Mouse (Mus musculus): Measurements from ENCODE around the gene Ush2a. TPM values are rescaled to one million over a fixed set of nuclear protein-coding genes. Genes with fewer than 3 reads are reported as not detected.

The Ush2a gene
- polyA plus RNA-seq (2012; rRNA removed): 0.19 and 0.28 TPM in 2 replicates

GRCm38 (mm10) chr1:188261903-188262682 lies at the start of gene Ush2a:
TSS of gene Ush2a (plus strand) at chr1:188262023.
- TF ChIP-seq CTCF (IDR thresholded peaks at IDR 0.05; ENCODE audit: extremely low read depth, insufficient read depth, low read length): no peak
- TF ChIP-seq POLR2A (IDR thresholded peaks at IDR 0.05; ENCODE audit: extremely low read depth, insufficient read depth, low read length): no peak
- Histone ChIP-seq H3K4me1 (ENCODE audit: control insufficient read depth, insufficient read depth, low read length) (no peaks in the 10 kb centered on the region), H3K27ac (ENCODE audit: insufficient read depth, low read length) (no peak within 1 kb of the TSS), H3K4me3 (ENCODE audit: insufficient read depth, low read length) (no peak within 1 kb of the TSS)

GRCm38 (mm10) chr1:188214885-188215611 lies 46.8 kb upstream of the Ush2a start:
- Histone ChIP-seq H3K27ac (ENCODE audit: insufficient read depth, low read length) (no peak overlapping the region), H3K4me3 (ENCODE audit: insufficient read depth, low read length) (no peak overlapping the region), H3K4me1 (ENCODE audit: control insufficient read depth, insufficient read depth, low read length) (no peaks in the 10 kb centered on the region)
- TF ChIP-seq POLR2A (IDR thresholded peaks at IDR 0.05; ENCODE audit: extremely low read depth, insufficient read depth, low read length) (no peak), CTCF (IDR thresholded peaks at IDR 0.05; ENCODE audit: extremely low read depth, insufficient read depth, low read length) (no peak)

- TF ChIP-seq POLR2A (IDR thresholded peaks at IDR 0.05; ENCODE audit: extremely low read depth, insufficient read depth, low read length) (no peak), CTCF (IDR thresholded peaks at IDR 0.05; ENCODE audit: extremely low read depth, insufficient read depth, low read length) (no peak)
- Histone ChIP-seq H3K27ac (ENCODE audit: insufficient read depth, low read length) (no peak overlapping the region), H3K4me3 (ENCODE audit: insufficient read depth, low read length) (no peak overlapping the region), H3K4me1 (ENCODE audit: control insufficient read depth, insufficient read depth, low read length) (no peaks in the 10 kb centered on the region; the same call in 1 of the 2 replicates)
These were observed 40.5 kb upstream of the Ush2a start for GRCm38 (mm10) chr1:188221226-188221792.

- Histone ChIP-seq H3K4me1 (ENCODE audit: control insufficient read depth, insufficient read depth, low read length) (no peaks in the 10 kb centered on the region), H3K4me3 (ENCODE audit: insufficient read depth, low read length) (no peak overlapping the region), H3K27ac (ENCODE audit: insufficient read depth, low read length) (no peak overlapping the region)
- TF ChIP-seq CTCF (IDR thresholded peaks at IDR 0.05; ENCODE audit: extremely low read depth, insufficient read depth, low read length) (no peak), POLR2A (IDR thresholded peaks at IDR 0.05; ENCODE audit: extremely low read depth, insufficient read depth, low read length) (no peak)
These were observed 28.6 kb upstream of the Ush2a start for GRCm38 (mm10) chr1:188233036-188233724.

GRCm38 (mm10) chr1:188238636-188239035 lies 23.2 kb upstream of the Ush2a start:
- Histone ChIP-seq H3K4me1 (ENCODE audit: control insufficient read depth, insufficient read depth, low read length) (no peaks in the 10 kb centered on the region), H3K4me3 (ENCODE audit: insufficient read depth, low read length) (no peak overlapping the region), H3K27ac (ENCODE audit: insufficient read depth, low read length) (no peak overlapping the region)
- no peak for TF ChIP-seq POLR2A (IDR thresholded peaks at IDR 0.05; ENCODE audit: extremely low read depth, insufficient read depth, low read length)
- no peak for TF ChIP-seq CTCF (IDR thresholded peaks at IDR 0.05; ENCODE audit: extremely low read depth, insufficient read depth, low read length)

GRCm38 (mm10) chr1:188241766-188242165 lies 20.1 kb upstream of the Ush2a start:
- H3K4me3 ChIP-seq (ENCODE audit: insufficient read depth, low read length): no peak overlapping the region
- no peaks in the 10 kb centered on the region for H3K4me1 ChIP-seq (ENCODE audit: control insufficient read depth, insufficient read depth, low read length)
- TF ChIP-seq CTCF (IDR thresholded peaks at IDR 0.05; ENCODE audit: extremely low read depth, insufficient read depth, low read length) (no peak), POLR2A (IDR thresholded peaks at IDR 0.05; ENCODE audit: extremely low read depth, insufficient read depth, low read length) (no peak)
- H3K27ac ChIP-seq (ENCODE audit: insufficient read depth, low read length): no peak overlapping the region

- Histone ChIP-seq H3K4me3 (ENCODE audit: insufficient read depth, low read length) (no peak overlapping the region), H3K4me1 (ENCODE audit: control insufficient read depth, insufficient read depth, low read length) (no peaks in the 10 kb centered on the region), H3K27ac (ENCODE audit: insufficient read depth, low read length) (no peak overlapping the region)
- TF ChIP-seq CTCF (IDR thresholded peaks at IDR 0.05; ENCODE audit: extremely low read depth, insufficient read depth, low read length): no peak
- TF ChIP-seq POLR2A (IDR thresholded peaks at IDR 0.05; ENCODE audit: extremely low read depth, insufficient read depth, low read length): no peak
These were observed 4.3 kb upstream of the Ush2a start for GRCm38 (mm10) chr1:188257500-188257899.

GRCm38 (mm10) chr1:188260259-188261107 lies 1.3 kb upstream of the Ush2a start:
- H3K27ac ChIP-seq (ENCODE audit: insufficient read depth, low read length): no peak overlapping the region
- H3K4me3 ChIP-seq (ENCODE audit: insufficient read depth, low read length): no peak overlapping the region
- H3K4me1 ChIP-seq (ENCODE audit: control insufficient read depth, insufficient read depth, low read length): no peaks in the 10 kb centered on the region
- TF ChIP-seq CTCF (IDR thresholded peaks at IDR 0.05; ENCODE audit: extremely low read depth, insufficient read depth, low read length) (no peak), POLR2A (IDR thresholded peaks at IDR 0.05; ENCODE audit: extremely low read depth, insufficient read depth, low read length) (no peak)

All from cortical plate, adult 2 months (tissue).